Mouse (Mus musculus) right cerebral cortex, postnatal 36 days (tissue): ENCODE data around the gene Dll3.

Experiments used
- DNase-seq, 2 experiments: peaks; one replicate each; pipeline ENCODE4 v3.0.0; 2022; ENCODE audit warnings: low spot score in 2 of 2, mixed read lengths in 1 of 2

Dll3 gene

DNA sequence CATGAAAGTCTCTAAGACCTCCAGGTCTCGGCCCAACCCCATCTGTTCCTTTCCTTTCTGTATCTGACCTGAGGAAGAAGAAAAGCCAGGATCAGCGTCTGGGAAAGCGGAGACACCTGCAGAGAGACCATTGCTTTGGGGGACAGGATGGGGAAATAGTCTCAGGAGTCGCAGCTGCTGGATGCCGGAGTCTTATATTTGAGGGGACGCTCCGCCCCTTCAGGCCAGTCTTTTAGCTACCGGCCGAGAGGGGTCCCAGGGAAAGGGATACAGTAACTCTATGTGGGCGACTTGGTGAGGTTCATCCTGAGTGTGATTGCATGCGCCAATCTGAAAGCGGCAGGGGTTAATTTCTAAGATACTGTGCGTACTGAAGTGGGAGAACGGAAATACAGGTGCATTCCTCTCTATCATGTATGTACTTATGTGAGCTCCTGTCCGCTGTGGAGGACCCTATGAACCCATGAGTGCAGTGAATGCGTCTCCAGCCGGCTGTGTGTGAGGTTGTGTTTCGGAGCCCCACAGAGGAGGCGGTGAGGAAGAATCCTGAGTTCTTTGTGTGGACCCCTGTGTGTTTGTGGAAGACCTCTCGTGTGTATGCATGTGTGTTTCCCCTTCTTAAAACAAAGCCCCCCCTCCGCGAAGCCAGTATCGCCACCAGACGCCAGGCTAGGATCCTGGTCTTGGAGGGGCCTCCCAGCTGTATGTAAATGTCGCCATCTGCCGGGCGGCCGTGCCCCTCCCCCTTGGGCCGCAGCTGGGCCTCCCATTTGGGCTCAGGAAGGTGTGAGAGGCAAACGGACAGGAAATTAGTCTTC lies at the start of gene Dll3:
Gene Dll3 (minus strand): TSS at position 623 of the 818 bp plus-strand sequence.
- no peak for DNase-seq

DNA sequence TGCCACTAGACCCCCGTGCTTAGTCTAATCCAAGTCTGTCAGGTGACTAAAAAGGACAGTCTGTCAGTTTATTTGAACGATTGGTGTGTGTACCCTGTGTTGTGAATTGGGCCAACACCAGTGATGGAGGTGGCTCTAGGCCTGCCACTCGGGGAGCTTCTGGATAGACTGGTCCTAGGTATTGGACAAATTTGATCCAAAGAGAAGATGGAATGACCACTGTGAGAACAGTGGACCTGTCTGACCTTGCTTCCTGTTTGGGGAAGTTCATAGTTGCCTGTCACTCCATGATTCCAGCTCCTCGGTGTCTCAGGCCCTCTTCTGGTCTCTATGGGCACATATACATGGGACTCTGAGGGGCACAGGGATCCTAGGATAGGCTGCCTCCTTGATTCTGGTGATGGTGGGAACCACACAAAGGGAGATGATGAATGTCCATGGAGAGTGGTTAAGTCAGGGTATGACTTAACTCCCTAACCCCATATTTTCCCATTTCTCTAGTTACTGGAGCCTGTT lies 49.7 kb upstream of the Dll3 start:
- DNase-seq = no peak

DNA sequence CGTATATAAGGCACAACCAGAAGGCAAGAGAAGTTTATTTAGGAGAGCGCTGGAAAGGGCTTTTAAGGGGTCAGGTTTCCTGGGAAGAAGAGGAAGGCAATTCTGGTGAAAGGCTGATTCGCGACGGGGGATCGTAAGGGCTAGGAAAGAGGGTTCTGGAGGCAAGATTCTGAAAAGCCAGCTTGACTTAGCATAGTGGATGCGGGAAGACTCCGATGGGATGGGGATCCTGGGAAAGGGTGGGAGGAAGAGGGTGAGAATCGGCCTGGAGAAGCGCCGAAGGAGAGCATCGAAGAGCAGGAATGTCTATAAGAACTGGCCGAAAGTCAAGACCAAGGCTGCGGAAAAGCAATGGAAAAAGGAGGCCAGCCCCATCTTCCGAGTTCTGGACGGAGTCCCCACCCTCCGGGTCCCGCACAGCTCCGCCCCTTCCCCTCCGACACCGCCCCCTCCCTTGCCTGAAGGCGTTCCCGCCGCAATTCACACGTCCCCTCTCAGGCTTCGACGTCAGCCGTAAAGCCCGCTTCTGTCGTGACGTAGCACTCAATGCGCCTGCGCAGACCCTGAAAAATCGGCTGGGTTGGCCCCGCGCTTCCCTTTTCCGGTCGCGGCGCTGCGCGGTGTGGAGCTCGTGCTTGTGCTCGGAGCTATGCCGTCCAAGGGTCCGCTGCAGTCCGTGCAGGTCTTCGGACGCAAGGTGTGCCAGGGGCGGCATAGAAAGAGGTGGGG lies 48.3 kb upstream of the Dll3 start, which contains the start of gene Rps16:
Gene Rps16 (plus strand): TSS at position 498 of the 729 bp plus-strand sequence.
- peak; percentile 93 to 96 for DNase-seq

DNA sequence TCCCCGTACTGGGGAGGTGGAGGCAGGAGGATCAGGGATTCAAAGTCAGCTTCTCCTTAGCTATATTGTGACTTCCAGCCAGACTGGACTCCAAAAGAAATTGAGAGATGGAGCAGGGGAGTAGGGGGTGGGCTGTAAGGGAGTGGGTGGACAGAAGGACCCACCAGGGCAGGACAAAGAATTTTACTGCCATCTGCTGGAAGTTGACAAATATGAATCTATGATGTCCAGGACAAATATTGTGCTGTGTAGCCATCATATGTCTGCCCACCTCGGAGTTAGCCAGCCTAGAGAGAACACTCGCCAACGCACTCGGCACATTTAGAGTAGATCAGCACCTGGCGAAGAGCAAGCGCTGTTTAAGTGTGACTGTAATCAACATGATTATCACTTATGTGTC lies 46.6 kb upstream of the Dll3 start:
- no peak for DNase-seq

- no peak for DNase-seq
These were observed 45.7 kb upstream of the Dll3 start for GRCm38 (mm10) chr7:28347746-28348145.

GRCm38 (mm10) chr7:28344637-28345036 lies 42.6 kb upstream of the Dll3 start:
- peak in 1 of 2 experiments; percentile 36 for DNase-seq

GRCm38 (mm10) chr7:28341381-28341780 lies 39.3 kb upstream of the Dll3 start:
- no peak for DNase-seq

- DNase-seq = no peak
These were observed 37.3 kb upstream of the Dll3 start for GRCm38 (mm10) chr7:28339213-28339917.

GRCm38 (mm10) chr7:28338108-28338998 lies 36.3 kb upstream of the Dll3 start, which contains the start of gene Supt5:
Supt5 (minus strand) TSS chr7:28338746.
- peak; percentile 95 to 96 for DNase-seq

- no peak for DNase-seq
These were observed 33.4 kb upstream of the Dll3 start for GRCm38 (mm10) chr7:28335471-28335870.

DNA sequence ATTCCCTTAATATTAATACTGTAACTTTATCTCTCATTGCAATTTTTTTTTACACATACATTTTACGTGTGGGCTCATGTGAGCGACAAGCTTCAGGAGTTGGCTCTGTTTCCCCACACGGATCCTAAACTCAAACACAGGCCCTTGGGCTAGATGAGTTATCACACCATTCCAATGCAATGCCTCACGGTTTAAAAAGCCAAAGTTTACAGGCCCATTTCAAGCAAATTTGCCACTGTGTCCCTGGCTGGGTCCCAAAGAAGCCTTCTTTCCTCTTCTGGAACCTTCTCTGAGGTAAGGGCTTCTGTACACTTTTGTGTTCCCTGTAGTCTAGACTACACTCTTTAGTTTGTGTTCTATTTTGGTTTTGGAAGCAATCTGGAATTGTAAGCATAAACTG lies 32.5 kb upstream of the Dll3 start:
- DNase-seq = no peak

DNA sequence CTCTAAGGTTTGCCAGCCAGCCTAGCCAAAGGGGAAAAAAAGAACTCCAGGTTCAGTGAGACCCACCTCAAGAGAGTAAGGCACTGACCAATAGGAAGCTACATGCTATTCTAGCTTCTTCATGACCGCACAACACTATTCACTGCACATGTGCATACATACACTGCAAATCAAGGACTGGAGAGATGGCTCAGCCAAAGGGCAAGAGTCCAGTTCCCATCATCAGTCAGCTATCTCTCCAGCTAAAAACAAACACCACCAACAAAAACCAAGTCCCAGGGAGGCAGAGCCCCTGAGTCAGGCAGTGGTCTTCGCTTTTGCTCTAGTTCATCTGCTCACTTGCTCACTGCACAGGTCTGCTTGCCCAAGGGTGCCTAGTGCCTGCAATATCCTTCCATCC lies 26.2 kb upstream of the Dll3 start:
- DNase-seq = no peak

DNA sequence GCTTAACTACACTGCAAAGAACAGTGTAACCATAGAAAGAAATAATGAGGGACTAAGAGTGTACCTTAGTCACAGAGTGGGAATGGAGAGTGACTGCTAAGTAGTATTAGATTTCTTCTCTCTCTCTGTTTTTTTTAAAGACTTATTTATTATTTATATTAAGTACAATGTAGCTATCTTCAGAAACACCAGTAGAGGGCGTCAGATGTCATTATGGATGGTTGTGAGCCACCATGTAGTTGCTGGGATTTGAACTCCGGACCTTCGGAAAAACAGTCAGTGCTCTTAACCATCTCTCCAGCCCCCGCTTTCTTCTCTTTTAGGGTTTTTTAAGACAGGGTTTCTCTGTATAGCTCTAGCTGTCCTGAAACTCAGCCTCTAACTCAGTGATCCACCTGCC lies 24.4 kb upstream of the Dll3 start:
- DNase-seq = no peak

- DNase-seq = no peak
These were observed 23.3 kb upstream of the Dll3 start for GRCm38 (mm10) chr7:28325293-28325692.

DNA sequence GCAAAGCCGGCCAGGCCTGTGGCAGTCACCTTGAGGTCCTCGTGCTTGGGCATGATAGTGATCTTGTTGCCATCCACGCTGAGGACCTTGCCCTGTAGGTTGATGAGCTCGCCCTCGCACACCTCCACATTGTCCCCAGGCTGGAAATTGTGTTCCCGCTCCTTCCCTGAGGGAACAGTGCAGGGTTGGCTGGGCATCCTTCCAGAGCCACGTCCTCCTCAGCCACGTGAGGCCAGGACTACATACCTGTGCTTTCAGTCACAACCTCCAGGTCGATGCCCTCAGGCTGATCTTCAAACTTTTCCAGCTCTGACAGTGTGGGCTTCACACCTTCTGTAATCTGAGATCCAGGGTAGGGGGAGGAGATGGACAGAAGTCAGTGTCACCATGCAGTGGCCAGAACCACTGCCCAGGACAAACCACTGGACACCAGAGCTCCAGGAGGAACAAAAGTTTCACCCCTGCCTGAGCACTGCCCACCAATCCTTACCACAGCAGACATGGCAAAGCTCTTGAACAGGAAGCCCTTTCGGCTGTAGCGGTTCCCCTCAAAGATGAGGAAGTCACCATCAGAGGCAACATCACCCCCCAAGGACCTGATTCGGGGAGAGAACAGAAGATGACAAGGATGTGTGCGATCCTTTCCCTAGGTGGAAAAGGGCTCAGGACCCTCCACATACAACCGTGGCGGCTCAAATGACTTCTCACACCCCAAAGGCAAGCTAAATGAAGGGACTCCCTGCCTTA lies 20.1 kb upstream of the Dll3 start:
- no peak for DNase-seq

DNA sequence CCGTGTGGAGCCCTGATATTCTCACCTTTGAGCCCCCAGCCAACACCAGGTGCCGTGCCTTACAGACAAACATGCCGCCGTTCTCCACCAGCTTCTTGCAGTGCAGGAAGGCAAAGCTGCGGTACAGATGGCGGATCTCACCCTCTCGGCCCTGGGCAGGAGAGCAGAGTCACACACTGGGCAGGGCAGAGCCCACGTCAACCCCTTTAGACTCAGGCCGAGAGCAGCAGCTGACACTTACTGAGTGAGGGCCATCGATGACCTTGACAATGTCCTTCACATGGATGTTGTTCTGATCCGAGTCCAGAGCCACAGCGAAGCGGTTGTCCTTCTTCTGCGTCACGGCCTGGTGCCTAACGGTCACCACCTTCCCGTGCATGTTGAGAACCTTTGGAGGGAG lies 16.7 kb upstream of the Dll3 start:
- DNase-seq = no peak

DNA sequence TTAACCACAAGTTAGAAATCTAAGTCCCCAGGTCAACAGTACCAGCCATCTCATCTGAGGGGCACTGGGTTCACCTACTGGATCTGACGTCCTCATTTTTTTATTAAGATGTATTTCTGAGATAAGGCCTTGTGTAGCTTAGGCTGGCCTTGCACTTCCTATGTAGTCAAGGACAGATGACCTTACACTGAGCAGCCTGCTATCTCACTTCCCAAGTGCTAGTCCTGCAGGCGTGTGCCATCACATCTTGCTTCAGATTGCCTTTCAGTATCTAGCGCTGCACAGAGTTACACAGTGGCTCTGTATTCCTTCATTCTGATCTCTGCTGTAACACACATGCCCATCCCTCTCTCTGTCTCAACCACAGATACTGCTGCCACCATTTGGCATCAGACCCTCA lies 16.0 kb upstream of the Dll3 start:
- no peak for DNase-seq

GRCm38 (mm10) chr7:28311926-28312543 lies 10.0 kb upstream of the Dll3 start, which contains the start of gene Timm50:
Timm50 (minus strand) TSS chr7:28312072.
- DNase-seq = peak; percentile 96 to 97

- no peak for DNase-seq
These were observed 9.3 kb upstream of the Dll3 start for GRCm38 (mm10) chr7:28311151-28311925.
